Mouse (Mus musculus) fat pad, adult 2 months (tissue): ENCODE results near the gene Gucd1.
"Not testable (repeated sequence)": the region's sequence is repeated elsewhere in the genome, so short reads cannot be mapped to it uniquely, and the experiment has no call there.

Experiments
- DNase-seq: peaks from one replicate; pipeline ENCODE4 v3.0.0-alpha.2; 2011; ENCODE audit warnings: low read depth, low spot score; ENCODE audit errors: extremely low read depth

Gucd1 gene

DNA sequence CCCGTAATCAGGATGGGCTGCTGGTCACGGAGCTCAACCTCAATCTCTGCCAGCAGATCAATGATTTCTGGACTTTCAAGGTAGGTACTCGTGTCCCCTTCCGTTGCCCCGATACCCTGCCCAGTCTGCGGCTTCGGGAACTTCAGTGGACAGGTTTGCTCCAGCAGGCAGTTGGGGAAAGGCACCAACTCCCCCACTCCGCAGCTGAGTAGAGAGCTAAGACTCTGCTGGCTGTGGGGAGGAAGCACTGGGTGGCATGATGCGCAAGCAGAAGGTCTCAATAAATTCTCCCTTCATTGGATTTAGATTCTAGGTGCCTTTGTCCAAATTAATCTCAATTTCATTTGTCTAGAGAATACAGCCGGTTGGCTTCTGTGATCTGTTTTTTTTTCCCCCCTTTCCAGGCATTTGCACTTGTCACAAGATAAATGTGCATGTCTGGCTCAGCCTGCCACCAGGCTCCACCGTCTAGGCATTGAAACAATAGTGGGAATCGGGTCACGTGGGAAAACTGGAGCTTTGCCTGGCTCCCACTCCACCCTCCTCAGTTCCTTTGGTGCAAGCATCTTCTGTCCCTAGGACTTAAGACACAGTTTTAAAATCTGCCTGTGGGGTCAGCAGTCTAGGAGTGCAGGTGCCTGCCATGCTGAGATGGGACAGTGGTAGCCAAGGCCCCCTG is 79.5 kb downstream of the Gucd1 start:
- no peak for DNase-seq

DNA sequence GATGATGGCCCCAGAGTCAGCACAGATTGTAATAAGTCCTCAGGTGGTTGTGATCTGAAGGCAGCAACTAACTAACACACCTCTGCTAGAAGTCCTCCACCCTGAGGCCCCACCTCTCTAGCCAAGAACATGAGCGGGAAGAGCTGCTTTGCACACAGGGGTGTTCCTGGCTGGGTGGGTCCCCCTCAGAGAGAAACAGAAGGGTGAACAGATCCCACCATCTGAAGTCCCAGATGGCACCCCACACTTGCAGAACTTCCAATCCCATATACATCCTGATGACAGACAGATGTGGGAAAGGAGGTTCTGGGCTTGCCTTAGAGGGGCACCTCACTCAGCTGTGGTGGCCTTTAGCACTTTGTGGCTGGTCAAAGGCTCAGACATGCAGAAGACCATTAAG is 80.5 kb downstream of the Gucd1 start:
- no peak for DNase-seq

DNA sequence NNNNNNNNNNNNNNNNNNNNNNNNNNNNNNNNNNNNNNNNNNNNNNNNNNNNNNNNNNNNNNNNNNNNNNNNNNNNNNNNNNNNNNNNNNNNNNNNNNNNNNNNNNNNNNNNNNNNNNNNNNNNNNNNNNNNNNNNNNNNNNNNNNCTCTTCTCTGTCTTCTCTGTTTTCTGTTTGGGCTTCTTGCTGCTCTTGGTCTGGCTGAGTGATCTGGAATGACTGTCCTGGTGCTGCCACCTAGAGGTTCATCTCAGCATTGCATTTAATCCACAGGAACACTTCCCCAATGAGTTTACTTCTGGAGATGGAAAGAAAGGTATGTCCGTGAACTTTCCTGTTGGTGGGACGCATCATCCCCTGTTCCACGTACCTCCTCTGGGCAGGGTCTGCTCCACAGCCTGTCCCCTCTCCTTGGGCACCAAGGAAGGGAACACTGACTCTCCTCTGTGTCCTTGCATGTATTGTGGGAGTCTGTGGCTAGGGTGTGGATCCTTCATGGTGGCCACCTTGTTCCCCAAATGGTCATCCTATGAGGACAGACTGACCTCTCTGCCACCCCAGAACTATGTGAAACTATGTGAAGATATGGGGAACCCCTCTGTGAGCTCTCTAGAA is 81.1 kb downstream of the Gucd1 start:
- no peak for DNase-seq

DNA sequence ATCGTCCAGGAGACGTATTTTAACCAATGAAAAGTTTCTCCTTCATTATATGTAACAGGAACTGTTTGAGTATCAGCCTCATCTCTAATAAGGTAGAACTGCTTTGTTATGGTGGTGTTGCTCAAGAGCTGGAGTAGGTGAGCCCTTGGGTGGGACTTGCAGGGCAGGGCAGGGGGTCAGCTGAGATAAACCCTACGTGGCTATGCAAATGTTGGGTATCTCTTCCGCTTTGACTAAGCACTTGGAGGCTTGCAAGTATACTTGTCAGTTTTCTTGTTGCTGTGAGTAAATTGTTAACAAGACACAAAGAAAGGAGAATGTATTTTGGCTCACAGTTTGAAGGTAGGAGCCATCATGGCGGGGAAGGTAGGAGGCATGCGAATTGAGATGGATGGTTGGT is 87.1 kb downstream of the Gucd1 start:
- DNase-seq, result no peak

DNA sequence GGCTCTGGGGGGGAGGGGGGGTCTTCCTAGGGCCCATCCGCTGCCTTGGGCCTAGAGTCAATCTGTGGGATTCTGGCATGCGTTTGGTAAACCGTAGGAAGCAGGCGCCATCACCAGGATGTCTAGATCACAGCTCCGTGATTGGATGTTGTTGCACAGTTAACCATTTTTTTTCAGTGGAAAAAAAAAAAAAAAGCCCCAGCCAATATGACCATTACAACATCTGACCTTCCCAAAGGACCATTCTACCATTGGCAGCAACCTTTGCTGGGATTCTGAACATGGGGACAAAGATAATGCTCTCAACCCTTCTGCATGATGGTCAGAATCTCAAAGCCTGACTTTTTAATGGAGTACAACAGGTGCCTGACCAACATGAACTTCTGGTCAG is 87.6 kb downstream of the Gucd1 start:
- DNase-seq, result no peak

DNA sequence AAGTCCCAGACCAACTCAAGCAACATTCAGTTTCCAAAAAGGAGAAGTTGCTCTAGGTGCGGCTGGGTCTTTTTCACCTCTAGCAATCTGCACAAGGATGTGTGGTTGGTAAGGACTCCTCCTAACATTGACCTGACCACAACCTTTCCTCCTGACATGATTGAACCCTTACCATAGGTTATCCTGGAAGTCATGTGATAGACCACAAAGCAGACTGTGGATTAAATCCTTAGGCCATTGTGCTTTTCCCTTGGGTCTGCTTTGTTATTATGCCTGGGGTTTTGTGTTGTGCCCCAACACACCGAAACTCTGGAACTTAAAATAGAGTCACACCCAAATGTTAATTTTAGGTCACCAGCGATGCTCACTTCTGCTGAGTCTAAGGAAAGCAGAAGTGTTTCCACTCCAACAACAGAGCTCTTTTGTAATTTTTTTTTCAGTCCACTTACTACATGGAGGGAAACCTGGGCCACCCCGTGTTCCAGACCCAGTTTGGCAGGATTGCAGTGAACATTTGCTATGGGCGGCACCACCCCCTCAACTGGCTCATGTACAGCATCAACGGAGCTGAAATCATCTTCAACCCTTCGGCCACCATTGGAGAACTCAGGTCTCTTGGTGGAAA is 88.1 kb downstream of the Gucd1 start:
- DNase-seq, result no peak

DNA sequence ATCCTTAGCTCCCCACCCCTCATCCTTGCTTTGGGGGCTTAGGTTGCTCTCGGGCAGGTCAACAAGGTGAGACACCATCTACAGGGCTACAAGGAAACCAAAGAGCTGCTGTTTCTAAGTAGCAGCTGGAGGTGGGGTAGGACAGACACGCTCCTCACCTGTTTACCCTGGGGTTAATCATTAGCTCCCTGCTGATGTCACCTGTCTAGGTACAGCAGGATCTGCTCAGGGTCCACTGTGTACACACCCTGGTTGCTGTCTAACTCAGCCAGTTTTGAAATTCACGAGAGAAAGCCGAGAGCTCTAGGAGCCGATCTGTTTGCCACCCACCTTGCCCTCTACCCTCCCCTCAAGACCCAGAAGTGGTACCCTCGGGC is 88.8 kb downstream of the Gucd1 start:
- DNase-seq, result no peak

DNA sequence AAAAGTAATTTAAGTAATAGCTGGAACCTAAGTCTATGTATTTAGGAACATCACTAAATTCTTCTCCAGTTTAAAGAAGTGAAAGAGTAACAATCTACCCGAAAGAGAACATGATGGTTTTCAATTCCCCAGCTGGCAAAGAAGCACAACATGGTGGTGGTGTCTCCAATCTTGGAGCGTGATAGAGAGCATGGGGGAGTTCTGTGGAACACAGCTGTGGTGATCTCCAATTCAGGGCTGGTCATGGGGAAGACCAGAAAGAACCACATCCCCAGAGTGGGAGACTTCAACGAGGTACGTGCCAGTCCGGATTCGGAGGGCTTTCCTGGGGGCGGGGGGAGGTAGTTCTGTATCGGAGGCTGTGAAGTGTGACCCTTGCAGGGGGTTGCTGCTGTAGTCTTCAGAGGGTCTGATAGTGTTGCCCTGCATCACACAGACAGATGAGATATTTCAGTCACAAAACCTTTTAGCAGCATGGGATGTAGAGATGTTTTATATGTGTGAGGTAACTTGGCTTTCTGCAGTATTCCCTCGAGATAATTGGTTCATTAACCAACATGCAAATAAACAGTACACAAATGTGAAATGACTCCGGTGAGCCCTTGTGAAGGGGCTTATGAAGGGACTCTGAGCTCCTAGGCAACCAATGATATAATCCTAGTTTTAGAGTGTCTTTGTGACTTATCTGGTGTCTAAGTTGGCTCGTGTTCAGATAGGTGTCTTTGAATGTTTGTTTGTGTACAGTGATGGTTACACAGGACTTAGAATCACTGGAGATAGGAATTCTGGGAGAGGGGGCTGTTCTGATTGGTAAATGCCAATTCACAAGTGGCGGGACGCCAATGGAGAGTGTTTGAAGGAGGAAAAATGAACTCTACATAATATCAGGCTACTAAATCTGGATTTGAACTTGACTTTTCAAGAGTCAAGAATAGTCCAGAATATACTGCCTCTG is 89.4 kb downstream of the Gucd1 start:
- DNase-seq, result no peak

DNA sequence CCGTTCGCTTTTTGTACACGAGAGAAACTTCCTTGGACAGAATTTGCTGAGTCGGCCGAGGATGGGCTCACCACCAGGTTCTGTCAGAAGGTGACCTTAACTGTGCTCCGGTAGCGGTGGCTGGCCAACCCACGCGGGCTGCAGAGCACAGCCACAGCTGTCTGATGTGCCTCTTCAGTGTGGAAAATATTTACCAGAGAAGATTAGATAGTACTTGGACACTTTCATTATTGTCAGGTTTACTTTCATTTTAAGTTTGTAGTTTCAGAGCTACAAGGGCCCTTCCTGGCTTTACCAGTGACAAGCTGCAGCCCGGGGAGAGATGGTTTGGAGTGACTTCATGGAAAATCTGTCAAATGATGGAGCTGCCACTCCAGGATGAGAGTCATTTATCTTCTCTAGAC is 93.3 kb downstream of the Gucd1 start:
- no peak for DNase-seq

DNA sequence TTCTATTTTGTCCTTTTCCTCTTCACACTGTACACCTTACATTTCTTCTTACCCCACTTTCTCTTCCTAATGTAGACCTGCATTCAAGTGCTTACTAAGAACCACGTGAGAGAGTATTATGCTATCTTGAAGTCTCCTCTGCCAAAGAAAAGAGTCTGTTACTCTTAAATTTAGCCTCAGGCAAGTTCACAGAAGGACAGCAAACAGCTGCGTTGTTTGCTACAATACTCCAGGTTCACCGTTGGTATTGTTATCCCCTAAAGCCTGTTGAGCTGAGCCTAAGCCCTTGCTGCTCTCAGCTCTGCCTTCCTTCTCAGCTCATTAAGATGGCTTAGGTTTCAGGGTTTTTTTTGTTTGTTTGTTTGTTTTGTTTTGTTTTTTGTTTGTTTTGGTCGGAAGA is 99.0 kb downstream of the Gucd1 start:
- no peak for DNase-seq

DNA sequence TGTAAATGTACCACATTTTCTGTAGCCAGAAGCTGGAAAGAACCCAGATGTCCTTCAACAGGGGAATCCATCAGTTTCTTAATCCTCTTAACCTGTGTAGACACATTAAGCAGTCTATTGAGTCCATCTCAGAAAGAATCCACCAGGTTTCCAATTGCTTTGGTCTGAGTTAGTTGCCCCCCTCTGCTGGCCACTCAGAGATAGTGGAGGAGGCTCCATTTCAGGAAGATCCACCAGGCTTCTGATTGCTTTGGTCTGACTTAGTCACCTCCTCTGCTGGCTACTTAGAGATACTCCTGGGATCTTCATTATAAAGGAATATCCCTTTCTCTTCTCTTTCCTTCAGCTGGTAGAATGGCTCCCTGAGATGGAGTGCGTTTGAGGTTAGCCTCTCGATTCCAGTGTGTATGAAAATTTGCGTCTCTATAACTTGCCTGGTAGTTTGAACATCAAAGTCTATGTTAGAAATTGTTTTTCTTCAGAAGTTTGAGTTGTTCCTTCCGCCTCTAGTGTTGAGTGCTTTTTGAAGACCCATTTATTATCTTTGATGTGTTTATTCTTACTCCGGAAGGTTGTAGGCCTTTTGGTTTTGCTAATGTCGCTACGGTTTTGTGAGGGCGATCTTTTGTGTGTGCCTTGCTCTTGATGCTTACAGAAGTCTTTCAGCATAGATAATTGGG is 100.3 kb downstream of the Gucd1 start:
- DNase-seq, result no peak

DNA sequence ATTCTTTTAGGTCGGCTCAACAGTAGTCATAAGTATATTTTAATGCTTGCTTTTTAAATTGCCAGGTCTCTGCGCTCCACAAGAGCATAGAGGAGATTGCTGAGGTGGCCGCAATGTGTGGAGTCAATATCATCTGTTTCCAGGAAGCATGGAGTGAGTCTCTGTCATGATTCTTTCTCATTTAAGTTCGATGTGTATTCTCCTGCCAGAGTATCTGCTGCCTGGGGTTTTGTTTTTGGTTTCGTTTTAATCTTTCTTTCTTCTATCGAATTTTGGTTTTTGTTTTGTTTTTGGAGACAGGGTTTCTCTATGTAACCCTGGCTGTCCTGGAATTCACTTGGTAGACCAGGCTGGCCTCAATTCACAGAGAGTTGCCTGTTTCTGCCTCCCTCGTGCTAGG is 102.8 kb downstream of the Gucd1 start:
- no peak for DNase-seq

DNA sequence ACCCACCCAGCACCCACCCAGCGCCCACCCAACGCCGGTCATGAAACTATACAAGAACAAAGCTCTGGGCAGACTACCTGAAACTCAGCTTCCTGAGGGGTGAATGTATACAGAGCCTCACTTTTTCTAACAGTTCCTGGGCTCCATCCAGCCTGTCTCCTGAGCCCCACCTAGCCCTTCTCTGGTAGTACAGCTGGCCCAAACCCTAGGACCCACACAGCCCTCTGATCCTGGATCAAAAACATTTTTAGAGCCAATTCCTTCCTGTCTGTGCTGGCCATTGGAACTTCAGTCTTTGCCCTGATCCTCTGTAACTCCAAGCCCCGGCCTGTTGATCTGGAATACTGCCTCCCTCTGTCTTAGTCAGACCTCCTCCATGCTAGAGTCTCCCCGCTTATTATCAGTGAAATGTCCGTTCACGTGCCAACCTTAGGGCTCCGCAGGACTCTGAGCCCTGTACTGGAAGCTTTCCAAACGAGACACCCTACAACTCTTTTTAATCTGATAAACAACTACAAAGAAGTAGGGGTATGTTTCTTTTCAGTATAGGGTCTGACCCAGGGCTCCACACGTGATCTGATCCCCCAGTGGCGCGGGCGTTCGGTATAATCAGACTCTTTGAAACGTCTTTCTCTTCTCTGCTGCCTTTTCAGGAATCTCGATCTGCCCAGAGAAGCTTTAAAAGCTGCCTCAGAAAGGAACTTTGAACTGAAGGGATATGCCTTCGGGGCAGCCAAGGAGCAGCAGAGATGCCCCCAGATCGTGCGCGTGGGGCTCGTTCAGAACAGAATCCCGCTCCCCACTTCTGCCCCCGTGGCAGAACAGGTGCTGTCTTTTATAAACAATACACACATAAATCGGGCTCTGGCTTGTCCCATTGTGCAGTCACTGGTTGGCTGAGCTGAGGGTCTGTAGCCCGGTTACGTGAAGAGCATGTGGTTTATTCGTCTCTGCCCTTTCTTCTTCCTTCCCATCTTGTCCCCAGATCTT is 105.4 kb downstream of the Gucd1 start:
- no peak for DNase-seq

DNA sequence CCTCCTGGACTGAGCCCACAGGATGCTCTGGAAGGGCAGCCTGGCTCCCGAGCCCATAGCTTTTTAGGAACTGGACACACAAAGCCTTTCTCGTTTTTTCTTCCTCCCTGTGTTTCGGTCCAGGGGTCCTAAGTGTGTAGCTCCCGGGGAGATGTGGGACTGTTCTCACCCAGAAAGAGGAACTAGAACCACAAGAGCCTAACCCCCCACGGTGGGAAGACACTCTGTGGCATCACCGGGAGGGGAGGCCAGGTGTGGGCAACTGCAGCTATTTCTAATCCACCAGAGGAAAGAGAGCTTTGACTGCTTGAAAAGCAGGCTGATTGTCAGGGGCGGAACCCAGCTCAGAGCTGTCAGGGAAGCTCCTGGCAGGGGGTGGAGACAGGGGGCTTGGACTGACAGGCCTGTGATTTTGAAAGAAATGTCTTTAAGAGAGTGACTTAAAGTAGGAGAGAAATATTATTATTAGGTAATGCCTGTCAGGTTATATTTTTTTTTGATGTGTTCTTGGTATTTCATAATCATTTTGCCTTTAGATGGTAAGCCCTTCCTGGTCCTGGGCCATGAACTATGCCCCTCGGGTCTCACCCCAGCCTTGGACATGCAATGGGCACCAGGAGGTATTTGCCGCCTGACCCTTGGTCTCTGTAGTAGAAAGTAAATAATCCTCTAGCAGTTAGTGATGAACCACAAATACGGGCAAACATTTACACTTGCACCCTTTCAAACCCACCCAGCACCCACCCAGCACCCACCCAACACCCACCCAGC is 106.2 kb downstream of the Gucd1 start:
- DNase-seq, result not testable (repeated sequence)

DNA sequence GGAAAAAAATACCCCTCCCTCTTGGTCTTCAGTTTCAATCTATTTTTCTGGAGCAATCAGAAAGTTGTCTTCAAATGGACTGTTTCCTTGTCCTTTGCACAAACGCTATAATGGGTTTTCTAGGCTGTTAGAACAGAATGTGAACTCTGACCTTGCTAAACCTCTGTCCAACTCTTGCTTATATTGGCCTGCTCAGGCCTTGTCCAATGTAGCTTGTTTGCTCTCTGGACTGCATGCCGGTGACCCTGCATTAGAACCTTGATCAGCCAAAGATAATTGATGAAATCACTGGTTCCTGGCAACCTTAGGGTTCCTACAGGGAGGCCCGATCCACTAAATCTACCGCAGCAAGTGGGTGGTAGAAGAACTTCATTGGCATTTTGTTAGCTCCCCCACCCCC is 110.0 kb downstream of the Gucd1 start:
- no peak for DNase-seq

DNA sequence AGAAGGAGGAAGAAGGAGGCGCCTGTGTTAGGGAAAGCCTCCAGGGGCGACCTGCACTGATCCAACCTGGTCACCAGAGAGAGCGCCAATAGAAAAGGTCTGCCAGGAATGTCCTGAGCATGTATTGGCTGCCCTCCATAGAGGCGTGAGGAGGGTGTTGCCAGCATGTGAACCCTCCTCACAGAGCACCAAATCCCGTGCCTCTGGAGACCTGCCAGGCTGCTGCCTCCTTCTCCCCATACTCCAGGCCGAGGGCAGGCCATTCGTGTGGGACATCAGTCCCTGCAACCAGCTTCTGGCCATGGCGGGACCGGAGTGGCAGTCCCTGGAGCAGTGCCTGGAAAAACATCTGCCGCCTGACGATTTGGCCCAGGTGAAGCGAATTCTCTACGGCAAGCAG is 111.0 kb downstream of the Gucd1 start:
- DNase-seq, result no peak

DNA sequence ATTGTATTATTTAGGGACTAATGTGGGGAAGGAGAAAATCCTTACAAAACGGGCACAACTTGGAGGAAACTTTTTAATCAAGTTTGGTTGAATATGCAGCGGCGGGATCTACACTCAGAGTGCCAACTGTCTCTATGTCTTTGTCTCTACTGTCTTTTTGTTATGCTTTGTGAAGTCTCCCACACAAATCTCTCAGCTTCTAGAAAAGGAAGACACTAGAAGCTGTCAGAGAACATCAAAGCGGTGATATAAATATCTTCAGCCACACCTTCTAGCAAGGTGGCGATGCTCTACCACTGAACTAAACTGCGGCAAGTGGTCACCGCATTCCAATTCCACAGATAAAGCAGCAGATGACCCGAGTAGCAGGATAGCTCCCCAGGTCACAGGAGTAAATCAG is 111.9 kb downstream of the Gucd1 start:
- DNase-seq, result no peak

DNA sequence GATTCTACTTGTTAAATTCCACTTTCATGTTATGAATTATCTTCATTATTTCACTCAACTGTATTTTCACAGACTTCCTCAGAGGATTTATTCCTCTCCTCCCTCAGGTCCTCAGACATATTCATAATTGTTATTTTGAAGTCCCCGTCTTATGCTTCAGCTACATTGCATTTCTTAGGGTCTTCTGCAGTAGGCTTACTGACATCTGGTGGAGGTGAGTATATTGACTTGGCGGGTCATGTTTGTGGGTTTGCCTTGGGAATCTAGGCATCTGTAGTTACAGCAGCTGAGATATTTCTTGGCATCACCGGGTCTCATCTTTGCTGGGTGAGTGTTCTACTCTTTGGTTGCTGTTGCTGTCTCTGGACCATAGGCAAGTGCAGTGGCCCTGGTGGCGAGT is 116.8 kb downstream of the Gucd1 start, which contains the start of gene Upb1:
Gene Upb1 (plus strand): TSS at position 158 of the 400 bp plus-strand sequence.
- no peak for DNase-seq

DNA sequence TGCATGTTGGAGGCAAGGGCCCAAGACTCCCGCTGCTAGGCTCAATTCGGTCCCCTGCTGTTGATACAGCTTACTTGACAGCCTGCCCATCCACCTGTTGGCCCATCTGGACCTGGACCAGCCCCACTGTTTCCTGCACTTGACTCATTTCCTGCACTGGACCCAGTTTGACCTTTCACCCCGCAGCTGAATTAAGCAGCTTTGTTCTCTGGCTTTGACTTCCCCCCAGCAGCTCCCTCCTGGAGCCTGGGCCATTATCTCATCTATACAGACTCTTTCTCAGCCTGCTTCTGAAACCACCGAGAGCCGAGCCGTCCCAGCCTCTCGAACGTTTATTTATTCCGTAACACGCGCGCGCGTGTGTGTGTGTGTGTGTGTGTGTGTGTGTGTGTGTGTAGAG is 120.8 kb downstream of the Gucd1 start:
- no peak for DNase-seq
